Comparison of ENCODE assay signal across 7 mouse cellular contexts in the genomic region with DNA sequence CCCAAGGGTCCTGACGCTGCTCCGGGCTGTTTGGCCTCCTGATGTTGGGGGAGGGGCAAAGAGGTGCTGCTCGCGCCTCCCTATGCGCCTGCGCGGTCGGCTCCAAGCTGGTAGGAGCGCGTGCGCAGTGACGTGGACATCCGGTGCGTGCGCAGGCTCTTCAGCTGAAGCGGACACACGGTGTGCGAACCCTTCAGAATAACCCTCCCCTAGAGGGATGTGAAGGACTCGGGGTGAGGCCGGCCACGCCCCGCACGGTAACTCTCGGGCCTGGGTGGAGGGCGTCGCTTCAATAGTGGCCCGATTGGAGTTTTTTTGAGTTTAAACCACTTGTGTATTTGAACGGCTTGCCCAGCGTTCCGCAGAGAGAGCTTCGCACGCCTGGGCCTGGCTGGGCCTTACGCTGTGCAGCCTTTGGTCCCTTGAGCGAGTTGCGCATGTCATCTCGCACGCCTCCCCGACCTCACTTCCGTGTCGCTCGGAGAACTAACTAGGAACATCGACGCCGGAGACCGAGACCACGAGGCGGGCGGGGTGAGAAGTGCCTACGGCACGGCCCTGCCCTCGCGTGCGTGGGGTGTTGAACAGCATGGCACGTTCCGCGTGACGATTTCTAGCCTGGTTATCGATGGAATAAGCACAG. TPM values are rescaled to one million over a fixed set of nuclear protein-coding genes. Genes with fewer than 3 reads are reported as not detected.
DNase-seq lines count a peak whose midpoint lies in the region; ATAC-seq lines count a peak whose summit lies in the region.

A gene (plus strand): TSS at position 139 of the 643 bp plus-strand sequence.

- H3K9ac ChIP-seq in embryonic facial prominence, embryonic 11.5 days (replicated peaks; ENCODE audit: low read length): peak within 1 kb of the TSS; percentile 57
- peak within 1 kb of the TSS; percentile 63 for H3K9ac ChIP-seq in midbrain, embryonic 13.5 days (replicated peaks)

- no peaks in the 10 kb centered on the region; the same call in 1 of the 2 replicates for H3K9me3 ChIP-seq in embryonic facial prominence, embryonic 11.5 days (replicated peaks; ENCODE audit: control insufficient read depth, low read length)
- H3K9me3 ChIP-seq in limb, embryonic 10.5 days (replicated peaks): no peaks in the 10 kb centered on the region
- H3K9me3 ChIP-seq in midbrain, embryonic 13.5 days: no peaks in the 10 kb centered on the region

- under 1% methylated on average over 58 of the region's 58 CpGs for WGBS in embryonic facial prominence, embryonic 11.5 days
- WGBS in limb, embryonic 10.5 days: under 1% methylated on average over 58 of the region's 58 CpGs
- under 1% methylated on average over 58 of the region's 58 CpGs for WGBS in midbrain, embryonic 13.5 days

- H3K36me3 ChIP-seq in embryonic facial prominence, embryonic 11.5 days (replicated peaks; ENCODE audit: control insufficient read depth, insufficient read depth, low read depth, low read length): no peaks in the 10 kb centered on the region
- H3K36me3 ChIP-seq in limb, embryonic 10.5 days: peaks cover 9% of the 10 kb centered on the region; the same call in 1 of the 2 replicates
- H3K36me3 ChIP-seq in midbrain, embryonic 13.5 days: no peaks in the 10 kb centered on the region

- peak; percentile 97 for DNase-seq in adrenal gland, postnatal 14 days
- peak; percentile 99 for DNase-seq in embryonic facial prominence, embryonic 11.5 days (ENCODE audit: low spot score)
- peak; percentile 92 for DNase-seq in kidney, adult 11 months
- peak; percentile 98 for DNase-seq in limb, embryonic 10.5 days (ENCODE audit: low spot score)
- DNase-seq in spleen, adult 12 weeks (ENCODE audit: low spot score): peak; percentile 94

- peak within 1 kb of the TSS; percentile 83 for H3K4me2 ChIP-seq in embryonic facial prominence, embryonic 11.5 days (ENCODE audit: low read depth, low read length)
- H3K4me2 ChIP-seq in midbrain, embryonic 13.5 days (replicated peaks): peak within 1 kb of the TSS; percentile 68

- no peaks in the 10 kb centered on the region for H3K4me1 ChIP-seq in embryonic facial prominence, embryonic 11.5 days (ENCODE audit: control insufficient read depth, insufficient read depth, low read length)
- peaks cover 20% of the 10 kb centered on the region for H3K4me1 ChIP-seq in limb, embryonic 10.5 days
- peaks cover 24% of the 10 kb centered on the region for H3K4me1 ChIP-seq in midbrain, embryonic 13.5 days (replicated peaks)

- peak within 1 kb of the TSS; percentile 48 for H3K4me3 ChIP-seq in embryonic facial prominence, embryonic 11.5 days (ENCODE audit: low read depth, low read length)
- peak within 1 kb of the TSS; percentile 65 for H3K4me3 ChIP-seq in limb, embryonic 10.5 days
- H3K4me3 ChIP-seq in midbrain, embryonic 13.5 days (replicated peaks): peak within 1 kb of the TSS; percentile 47

- no peaks in the 10 kb centered on the region for H3K27me3 ChIP-seq in embryonic facial prominence, embryonic 11.5 days (ENCODE audit: control insufficient read depth, insufficient read depth, low read length)
- H3K27me3 ChIP-seq in limb, embryonic 10.5 days (ENCODE audit: low read depth, poor library complexity, severe bottlenecking): no peaks in the 10 kb centered on the region
- no peaks in the 10 kb centered on the region for H3K27me3 ChIP-seq in midbrain, embryonic 13.5 days

- peak; percentile 96 for ATAC-seq in embryonic facial prominence, embryonic 11.5 days (replicated peaks; ENCODE audit: insufficient number of reproducible peaks, low FRiP score, low TSS enrichment, low read depth)
- peak; percentile 88 for ATAC-seq in granulocyte monocyte progenitor cell, adult 5-6 weeks (replicated peaks; ENCODE audit: poor library complexity, severe bottlenecking)
- peak; percentile 98 for ATAC-seq in midbrain, embryonic 13.5 days

- H3K27ac ChIP-seq in embryonic facial prominence, embryonic 11.5 days (replicated peaks; ENCODE audit: low read depth, low read length): peak within 1 kb of the TSS; percentile 62; the same call in 1 of the 2 replicates
- peak within 1 kb of the TSS; percentile 85 for H3K27ac ChIP-seq in limb, embryonic 10.5 days
- peak within 1 kb of the TSS; percentile 84 for H3K27ac ChIP-seq in midbrain, embryonic 13.5 days

RNA-seq across cellular contexts. Expression of the gene that starts here (rescaled TPM):
- total RNA-seq in adrenal gland, postnatal 14 days (2021): 46.9 and 56.9 TPM in 2 replicates
- 28.3 and 30.5 TPM in 2 replicates for polyA plus RNA-seq in embryonic facial prominence, embryonic 11.5 days (2014; fragmentation: Nextera tagmentation; extraction: Ambion mirVana)
- 71.3 and 81.4 TPM in 2 replicates for total RNA-seq in granulocyte monocyte progenitor cell, adult 5-6 weeks (2014; fragmentation: Nextera tagmentation)
- total RNA-seq in granulocyte monocyte progenitor cell, adult 5-6 weeks (2017): 61.2 and 71.1 TPM in 2 replicates
- 27.5 and 28.0 TPM in 2 replicates for polyA plus RNA-seq in limb, embryonic 10.5 days (2016; fragmentation: Nextera tagmentation; extraction: Ambion mirVana)
- 29.6 and 30.1 TPM in 2 replicates for polyA plus RNA-seq in midbrain, embryonic 13.5 days (2015; fragmentation: Nextera tagmentation; extraction: Ambion mirVana)

Comparison
In these comparisons a context has a peak if more than half of its experiments do, and no peak if none do; other contexts are left out.
1. Peak in every context shown above with its lines: DNase-seq, ATAC-seq, H3K4me3 ChIP-seq and H3K27ac ChIP-seq.